Mouse (Mus musculus): Measurements from ENCODE around the gene Cd244a.

The Cd244a gene

DNA sequence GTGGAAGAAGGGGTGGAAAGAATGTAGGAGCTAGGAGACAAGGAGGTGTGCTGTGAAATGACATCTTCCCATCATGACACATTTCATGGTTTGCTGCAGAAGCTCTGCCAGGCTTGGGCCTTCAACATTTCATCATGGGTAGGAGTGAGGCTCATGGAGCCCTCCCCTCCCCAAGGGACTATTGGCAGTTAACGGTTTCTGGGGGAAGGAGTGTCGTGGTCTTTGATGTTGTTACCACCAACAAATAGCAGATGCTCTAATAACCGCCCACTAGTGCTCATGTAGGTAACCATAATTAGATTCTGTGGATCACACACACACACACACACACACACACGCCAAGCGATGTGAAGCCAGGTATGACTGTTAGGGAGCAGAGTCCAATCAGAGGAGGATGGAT, 93.7 kb downstream of the Cd244a start, which contains the start of gene Slamf7:
Gene Slamf7 (minus strand): TSS at position 302 of the 400 bp plus-strand sequence.
- DNase-seq (ENCODE audit: low spot score): no peak

DNA sequence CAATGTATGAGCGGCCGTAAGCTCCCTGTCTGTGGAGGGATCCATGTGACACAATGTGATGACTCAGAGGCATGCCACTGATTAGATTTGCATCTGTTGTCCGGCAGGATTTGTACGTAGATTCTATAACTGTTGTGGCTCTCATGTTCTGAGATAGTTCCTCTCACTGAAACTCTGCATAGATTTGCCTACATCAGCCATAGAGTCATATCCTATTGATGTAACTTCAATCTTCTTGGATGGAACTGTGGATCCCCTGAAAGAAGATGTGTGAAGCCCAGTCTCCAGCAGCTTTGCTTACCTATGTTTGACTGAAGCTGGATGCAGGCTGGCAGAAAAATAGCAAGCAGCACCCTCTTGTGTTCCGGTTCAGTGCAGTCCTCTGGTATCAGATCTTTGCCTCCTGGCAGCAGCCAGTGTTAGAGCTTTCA, 99.6 kb downstream of the Cd244a start:
- no peak for DNase-seq (ENCODE audit: low spot score)
